Mouse (Mus musculus) bone marrow macrophage, adult 2 months (primary cell): ENCODE data around the gene Sufu.

ENCODE experiments used
- CTCF ChIP-seq: IDR thresholded peaks from 2 replicates; pipeline ENCODE4 v1.5.1; 2012; ENCODE audit warnings: low read depth, mild to moderate bottlenecking, low read length, moderate library complexity
- POLR2A ChIP-seq: IDR thresholded peaks from 2 replicates; pipeline ENCODE4 v1.6.1; 2012; ENCODE audit warnings: mild to moderate bottlenecking, low read depth, low read length, borderline replicate concordance

DNA sequence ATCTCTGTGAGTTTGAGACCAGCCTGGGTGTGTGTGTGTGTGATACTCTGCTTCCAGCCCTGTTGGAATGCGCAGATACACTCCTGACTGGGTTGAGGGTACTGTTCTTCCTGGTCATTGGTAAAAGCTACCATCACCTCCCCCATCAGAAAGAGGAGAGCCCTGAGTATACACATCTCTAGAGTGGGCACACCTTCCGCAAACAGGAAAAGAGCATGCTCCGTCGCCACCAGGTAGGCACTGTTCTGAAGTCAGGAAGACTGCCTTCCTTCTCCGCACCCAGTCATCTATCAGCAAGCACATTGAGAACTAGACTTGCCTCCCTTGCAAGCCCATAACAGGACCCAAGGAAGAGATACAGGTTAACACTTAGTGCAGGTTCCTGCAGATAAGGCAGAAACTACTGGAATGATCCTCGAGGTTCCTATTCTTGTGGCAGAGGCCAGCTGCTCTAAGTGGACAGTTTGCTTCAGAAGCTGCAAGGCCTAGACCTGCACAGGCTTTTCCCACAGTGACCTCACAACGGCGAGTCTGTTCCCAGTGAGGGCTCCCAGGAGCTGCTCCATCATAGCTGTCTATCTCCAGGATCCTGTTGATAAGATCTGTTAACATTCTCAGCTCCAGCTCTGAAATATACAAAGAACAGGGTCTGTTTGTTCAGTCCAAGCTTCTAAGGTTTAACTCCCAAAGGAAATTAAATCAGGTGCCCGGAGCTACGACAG is 84.1 kb downstream of the Sufu start:
- TF ChIP-seq CTCF (no peak), POLR2A (no peak)
